Mouse (Mus musculus): ENCODE results near the gene Gpbp1l1.

Gene Gpbp1l1

DNA sequence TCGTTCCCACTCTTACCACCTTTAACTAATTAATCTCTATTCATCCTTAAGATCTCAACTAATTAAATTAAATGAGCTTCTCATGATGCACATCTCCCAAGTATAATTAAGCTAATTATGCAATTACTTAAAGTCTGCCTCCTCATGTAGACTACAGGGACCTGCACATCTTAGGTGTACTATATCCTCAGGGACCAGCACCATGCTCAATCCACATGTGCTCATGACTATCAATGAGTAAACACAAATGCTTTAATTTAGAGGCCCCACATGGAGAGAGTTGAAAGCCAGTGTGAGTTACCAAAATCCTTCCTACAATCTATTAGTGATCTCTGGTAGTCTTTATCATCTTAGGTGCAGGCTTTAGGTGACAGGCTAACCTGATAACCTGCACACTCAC is 77.7 kb downstream of the Gpbp1l1 start:
- no peak for DNase-seq (ENCODE audit: low spot score)

GRCm38 (mm10) chr4:116638821-116639220 is 81.4 kb downstream of the Gpbp1l1 start:
- DNase-seq (ENCODE audit: low spot score) = no peak

DNA sequence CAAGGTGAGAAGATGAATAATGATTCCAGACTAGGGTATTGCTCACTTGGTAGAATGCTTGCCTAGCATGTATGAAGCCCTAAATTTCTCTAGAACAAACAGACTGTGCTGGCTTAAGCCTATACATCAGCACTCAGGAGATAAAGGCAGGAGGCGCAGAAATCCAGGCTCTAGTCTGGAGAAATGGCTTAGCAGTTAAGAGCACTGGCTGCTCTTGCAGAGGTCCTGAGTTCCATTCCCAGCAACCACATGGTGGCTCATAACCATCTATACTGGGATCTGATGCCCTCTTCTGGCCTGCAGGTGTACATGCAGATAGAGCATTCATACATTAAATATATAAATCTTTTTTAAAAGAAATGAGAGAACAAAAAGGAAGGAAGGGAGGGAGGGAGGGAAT is 84.6 kb downstream of the Gpbp1l1 start:
- DNase-seq (ENCODE audit: low spot score) = no peak

All from T-cell, adult 2 months (primary cell).